Mouse (Mus musculus) kidney, postnatal 4 days (tissue): ENCODE results near the gene Ccnyl1.

ENCODE experiments used
- DNase-seq, 2 experiments: peaks; one replicate each; pipeline ENCODE4 v3.0.0; 2021; ENCODE audit warnings: mixed read lengths in 2 of 2

Gene Ccnyl1

DNA sequence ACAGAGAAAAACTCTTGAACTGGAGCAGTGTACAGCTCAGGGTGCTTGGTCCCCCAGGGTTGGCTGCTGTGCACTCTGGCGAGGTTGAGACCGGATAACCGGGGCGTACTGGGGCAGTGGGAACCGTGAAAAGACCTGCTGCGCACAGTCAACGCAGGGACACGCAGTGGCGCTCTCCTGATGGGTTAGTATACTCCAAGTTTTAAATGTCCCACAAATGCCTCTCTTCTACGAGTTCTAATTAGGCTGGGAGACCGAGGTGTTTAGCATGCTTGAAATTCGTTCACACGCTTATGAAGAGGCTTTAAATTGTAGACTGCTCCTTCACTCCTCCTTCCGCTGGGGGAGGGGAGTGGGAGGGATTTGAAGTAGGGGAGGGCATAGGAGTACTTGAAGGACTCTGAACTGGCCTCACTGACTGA is 48.4 kb downstream of the Ccnyl1 start:
- DNase-seq = peak; percentile 73 to 82

DNA sequence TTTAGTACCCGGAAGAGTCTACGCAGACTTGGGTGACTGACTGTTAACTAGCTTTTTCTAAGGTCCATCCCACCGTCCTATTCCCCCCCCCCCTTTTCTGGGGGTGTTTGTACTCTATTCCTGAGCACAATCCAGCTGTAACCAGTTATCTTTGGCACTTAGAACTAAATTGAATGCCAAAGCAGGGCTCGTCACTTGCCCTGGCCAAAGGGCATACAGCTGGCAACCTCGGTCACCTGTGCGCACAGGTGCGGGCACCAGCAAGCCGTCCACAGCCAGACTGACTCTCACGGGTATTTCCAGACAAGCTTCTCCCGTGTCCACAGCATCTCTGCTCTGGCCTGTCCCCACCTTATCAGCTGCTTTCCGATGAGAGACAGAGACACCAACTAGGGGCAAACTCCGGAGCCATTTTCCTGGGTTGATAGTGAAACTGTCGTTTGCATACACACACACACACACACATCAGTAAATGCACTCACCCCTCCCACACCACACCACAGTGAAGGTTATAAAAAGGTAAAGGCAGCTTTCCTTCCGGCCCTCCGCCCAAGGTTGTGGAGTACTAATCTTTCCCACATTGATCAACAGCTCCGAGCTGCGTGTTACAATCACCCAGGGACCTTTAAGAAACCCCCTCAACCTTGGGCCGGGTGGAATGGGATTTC is 52.6 kb downstream of the Ccnyl1 start:
- DNase-seq = peak in 1 of 2 experiments; percentile 33

DNA sequence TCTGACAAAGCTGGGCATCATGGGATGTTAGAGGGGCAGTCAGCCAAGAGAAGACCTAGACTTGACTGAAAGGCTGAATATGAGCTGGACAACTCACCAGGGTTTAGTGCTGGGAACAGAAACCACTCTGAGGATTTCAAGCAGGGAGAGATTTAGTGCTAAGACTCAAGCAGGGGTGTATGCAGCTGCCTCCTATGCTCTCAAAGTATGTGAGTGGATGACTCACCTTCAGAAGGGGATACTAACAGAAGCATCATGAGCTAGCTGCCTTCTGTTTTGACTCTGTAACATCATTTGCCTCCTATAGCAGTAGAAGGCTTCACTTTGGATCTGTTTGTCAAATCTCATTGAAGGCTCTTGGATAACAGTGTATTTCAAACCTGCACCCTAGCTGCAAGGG is 54.4 kb downstream of the Ccnyl1 start:
- DNase-seq = no peak

GRCm38 (mm10) chr1:64753109-64753508 is 62.9 kb downstream of the Ccnyl1 start:
- peak; percentile 13 to 33 for DNase-seq

- DNase-seq = peak in 1 of 2 experiments; percentile 12
Observed at GRCm38 (mm10) chr1:64753668-64754067, 63.4 kb downstream of the Ccnyl1 start.

DNA sequence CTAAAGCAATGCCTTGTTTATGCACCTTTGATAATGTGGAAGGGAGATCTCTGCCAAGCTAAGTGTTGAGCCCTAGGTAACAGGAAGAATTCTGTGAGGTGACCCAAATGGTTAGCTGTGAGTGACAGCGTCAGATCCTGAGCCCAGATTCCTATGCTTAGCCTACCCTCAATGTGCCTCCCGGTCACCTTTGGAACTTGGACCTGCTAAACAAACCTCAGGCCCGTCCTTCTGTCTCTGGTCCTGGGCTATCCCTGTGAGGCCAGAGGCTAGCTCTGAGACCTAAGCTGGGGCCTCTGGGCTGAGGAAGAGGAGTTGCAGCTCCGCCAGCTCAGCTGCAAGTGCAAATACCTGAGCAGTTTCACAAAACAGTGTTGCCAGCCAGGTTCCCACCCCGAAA is 64.4 kb downstream of the Ccnyl1 start:
- DNase-seq = no peak

GRCm38 (mm10) chr1:64755971-64756639 is 65.8 kb downstream of the Ccnyl1 start:
- DNase-seq = no peak

DNA sequence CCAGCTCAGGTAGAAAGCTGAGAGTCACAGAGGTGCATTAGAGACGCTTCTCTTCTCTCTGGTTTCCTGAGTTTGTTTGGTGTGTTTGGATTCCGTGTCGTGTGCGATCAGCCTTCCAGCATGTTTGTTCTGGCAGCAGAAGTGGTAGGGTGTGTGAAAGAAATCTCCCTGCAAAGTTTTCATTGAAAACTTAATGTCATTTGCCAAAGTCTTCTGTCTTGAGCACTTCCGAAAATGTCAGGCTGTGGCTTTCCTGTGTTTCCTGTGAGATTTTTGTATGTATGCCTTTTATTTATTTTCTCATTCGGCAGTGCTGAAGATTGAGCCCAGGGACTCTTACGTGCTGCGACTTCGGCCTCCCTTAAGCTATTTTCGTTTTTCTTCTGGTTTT is 66.4 kb downstream of the Ccnyl1 start:
- DNase-seq = peak in 1 of 2 experiments; percentile 13

- DNase-seq = no peak
Observed at GRCm38 (mm10) chr1:64757254-64757653, 67.0 kb downstream of the Ccnyl1 start.

DNA sequence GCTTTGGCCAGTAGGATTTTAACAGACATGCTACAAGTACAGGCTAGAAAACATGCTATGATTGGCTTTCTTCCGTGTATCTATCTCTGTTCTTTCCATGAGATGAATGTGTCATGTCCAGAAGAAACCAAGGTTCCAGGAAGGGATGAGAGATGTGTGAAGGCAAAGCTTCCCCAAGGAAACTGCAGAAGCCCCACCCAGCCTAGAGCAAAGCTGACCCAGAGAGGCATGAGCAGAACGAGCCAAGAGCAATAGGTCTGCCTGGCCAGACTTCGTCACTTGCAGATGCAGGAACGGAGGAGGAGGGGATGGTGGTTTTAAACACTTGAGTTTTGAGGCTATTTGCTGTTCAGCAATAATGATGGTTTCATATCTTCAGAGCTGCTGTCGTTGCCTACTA is 67.5 kb downstream of the Ccnyl1 start:
- DNase-seq = no peak

- DNase-seq = no peak
Observed at GRCm38 (mm10) chr1:64761646-64762045, 71.4 kb downstream of the Ccnyl1 start.

DNA sequence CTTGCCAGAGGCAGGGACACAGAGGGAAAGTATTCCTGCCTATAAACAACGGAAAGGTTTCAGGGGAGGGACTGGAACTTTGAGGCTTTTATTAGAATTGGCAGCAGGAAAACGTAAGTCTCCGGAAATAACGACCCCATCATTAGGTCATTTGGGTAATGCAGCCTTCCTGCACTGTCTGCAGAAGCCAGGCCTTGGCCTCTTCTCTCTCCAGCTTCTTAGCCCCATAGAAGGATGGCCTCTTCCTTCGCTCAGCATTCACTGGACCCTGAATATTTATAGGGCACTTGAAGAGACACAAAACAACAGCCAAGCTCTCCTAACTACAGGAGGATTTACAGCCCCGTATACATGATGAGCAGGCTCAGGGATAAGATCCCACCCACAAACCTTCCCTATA is 79.9 kb downstream of the Ccnyl1 start:
- no peak for DNase-seq

- DNase-seq = no peak
Observed at GRCm38 (mm10) chr1:64773305-64773704, 83.0 kb downstream of the Ccnyl1 start.
